Mouse (Mus musculus) liver, embryonic 16.5 days (tissue): ENCODE measurements around the gene Homez. TPM values are rescaled to one million over a fixed set of nuclear protein-coding genes. Genes with fewer than 3 reads are reported as not detected.

Experiments used
- ATAC-seq: fragments of 200-750 bp; cut with Nextera tagmentation; 2 replicates; pipeline ENCODE4 v1.8.0; 2017; ENCODE audit warnings: low read depth, mild to moderate bottlenecking, moderate number of reproducible peaks, moderate library complexity
- H3K27ac ChIP-seq: fragments of 300-500 bp; sonication (generic); 2 replicates; pipeline ENCODE4 v1.5.1; 2014; ENCODE audit warnings: mild to moderate bottlenecking, low read length
- H3K27me3 ChIP-seq: fragments of 300-500 bp; sonication (generic); 2 replicates; pipeline ENCODE4 v1.6.1; 2014; ENCODE audit warnings: low read depth, low read length, mixed read lengths; ENCODE audit not compliant: control insufficient read depth, insufficient read depth
- H3K36me3 ChIP-seq: fragments of 300-500 bp; sonication (generic); 2 replicates; pipeline ENCODE4 v1.6.1; 2014; ENCODE audit warnings: mild to moderate bottlenecking; ENCODE audit not compliant: control insufficient read depth, insufficient read depth
- H3K4me1 ChIP-seq: fragments of 300-500 bp; sonication (generic); 2 replicates; pipeline ENCODE4 v1.6.1; 2014; ENCODE audit warnings: low read depth, low read length, mixed read lengths; ENCODE audit not compliant: control insufficient read depth
- H3K4me2 ChIP-seq: fragments of 300-500 bp; sonication (generic); 2 replicates; pipeline ENCODE4 v1.6.1; 2014; ENCODE audit warnings: low read depth, low read length, mixed read lengths
- H3K4me3 ChIP-seq: fragments of 300-500 bp; sonication (generic); 2 replicates; pipeline ENCODE4 v1.5.1; 2014; ENCODE audit warnings: low read depth, mild to moderate bottlenecking, low read length
- H3K9ac ChIP-seq: fragments of 300-500 bp; sonication (generic); 2 replicates; pipeline ENCODE4 v1.6.1; 2014; ENCODE audit warnings: low read depth, low read length
- H3K9me3 ChIP-seq: fragments of 300-500 bp; sonication (generic); replicated peaks from 2 replicates; pipeline ENCODE4 v1.6.1; 2016; ENCODE audit warnings: low read length; ENCODE audit not compliant: control insufficient read depth
- WGBS: fragments of 180-500 bp; shearing (Covaris S2); extraction: QIAGEN DNeasy Blood & Tissue Kit; methylation state at CpG from one replicate; pipeline ENCODE4 v1.1.7; 2014; ENCODE audit not compliant: insufficient replicate concordance; 5-methylcytosine and 5-hydroxymethylcytosine counted together
- polyA plus RNA-seq: library from polyadenylated mRNA; unstranded; fragments of >200 nt; fragmentation: Nextera tagmentation; extraction: Ambion mirVana; gene quantifications from 2 replicates; pipeline ENCODE4 v1.2.1, GENCODE M21; 2015

Homez gene
- polyA plus RNA-seq, 1 experiment from 2014 or later, result 2.4 TPM

DNA sequence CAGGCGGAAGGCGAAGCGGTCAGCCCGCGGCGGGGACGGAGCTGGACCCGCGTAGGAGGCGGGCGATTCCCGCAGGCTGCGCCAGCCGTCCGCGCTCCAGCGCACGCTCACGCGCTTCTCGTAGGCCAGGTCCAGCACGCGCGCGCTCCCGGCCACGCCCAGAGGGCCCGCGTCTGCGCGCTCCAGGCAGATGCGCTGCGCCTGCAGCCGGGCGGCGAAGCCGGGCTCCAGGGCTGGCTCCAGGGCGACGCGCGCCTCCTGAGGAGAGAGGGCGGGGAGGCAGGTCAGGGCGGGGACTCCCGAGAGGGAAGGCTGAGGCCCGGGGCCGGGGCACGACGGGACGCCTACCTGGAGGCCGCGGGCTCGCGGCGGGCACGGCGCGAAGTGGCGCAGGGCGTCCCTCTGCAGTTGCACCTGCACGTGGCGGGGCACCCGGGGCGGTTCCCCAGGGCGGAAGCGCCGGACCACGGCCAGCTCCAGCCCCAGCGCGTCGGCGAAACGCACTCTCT is 5.8 kb upstream of the Homez start:
- peak overlapping the region; percentile 80 for H3K4me3 ChIP-seq
- H3K9ac ChIP-seq, result peak overlapping the region; percentile 76
- no peaks in the 10 kb centered on the region for H3K36me3 ChIP-seq
- ATAC-seq, result peak; percentile 95
- H3K4me1 ChIP-seq, result peaks cover 18% of the 10 kb centered on the region
- H3K27me3 ChIP-seq, result peaks cover 3% of the 10 kb centered on the region
- no peaks in the 10 kb centered on the region for H3K9me3 ChIP-seq
- WGBS, result under 1% methylated on average over 67 of the region's 72 CpGs
- H3K27ac ChIP-seq, result peak overlapping the region; percentile 62
- peak overlapping the region; percentile 99 for H3K4me2 ChIP-seq

- peak; percentile 1 for ATAC-seq
- peak overlapping the region; percentile 76 for H3K9ac ChIP-seq
- peaks cover 3% of the 10 kb centered on the region for H3K27me3 ChIP-seq
- H3K4me1 ChIP-seq, result peaks cover 18% of the 10 kb centered on the region
- 4% methylated on average over 36 of the region's 36 CpGs for WGBS
- H3K9me3 ChIP-seq, result no peaks in the 10 kb centered on the region
- H3K4me3 ChIP-seq, result peak overlapping the region; percentile 80
- H3K36me3 ChIP-seq, result no peaks in the 10 kb centered on the region
- peak overlapping the region; percentile 7; the same call in 1 of the 2 replicates for H3K27ac ChIP-seq
- peak overlapping the region; percentile 99 for H3K4me2 ChIP-seq
These were observed 5.2 kb upstream of the Homez start for GRCm38 (mm10) chr14:54875844-54876538.

GRCm38 (mm10) chr14:54874165-54874564 is 3.4 kb upstream of the Homez start:
- H3K4me3 ChIP-seq, result no peak overlapping the region
- H3K9me3 ChIP-seq, result no peaks in the 10 kb centered on the region
- H3K27me3 ChIP-seq, result peaks cover 3% of the 10 kb centered on the region
- H3K4me1 ChIP-seq, result peaks cover 18% of the 10 kb centered on the region
- no peak for ATAC-seq
- no peaks in the 10 kb centered on the region for H3K36me3 ChIP-seq
- no peak overlapping the region for H3K9ac ChIP-seq
- H3K4me2 ChIP-seq, result no peak overlapping the region
- no peak overlapping the region for H3K27ac ChIP-seq
- WGBS, result 74% methylated on average over 3 of the region's 3 CpGs

GRCm38 (mm10) chr14:54868026-54868425 is 2.7 kb downstream of the Homez start:
- no peaks in the 10 kb centered on the region for H3K9me3 ChIP-seq
- ATAC-seq, result no peak
- H3K4me3 ChIP-seq, result no peak overlapping the region
- H3K27ac ChIP-seq, result no peak overlapping the region
- no peaks in the 10 kb centered on the region for H3K27me3 ChIP-seq
- peaks cover 4% of the 10 kb centered on the region for H3K4me1 ChIP-seq
- H3K4me2 ChIP-seq, result no peak overlapping the region
- 60% methylated on average over 4 of the region's 4 CpGs for WGBS
- H3K36me3 ChIP-seq, result no peaks in the 10 kb centered on the region
- H3K9ac ChIP-seq, result no peak overlapping the region

DNA sequence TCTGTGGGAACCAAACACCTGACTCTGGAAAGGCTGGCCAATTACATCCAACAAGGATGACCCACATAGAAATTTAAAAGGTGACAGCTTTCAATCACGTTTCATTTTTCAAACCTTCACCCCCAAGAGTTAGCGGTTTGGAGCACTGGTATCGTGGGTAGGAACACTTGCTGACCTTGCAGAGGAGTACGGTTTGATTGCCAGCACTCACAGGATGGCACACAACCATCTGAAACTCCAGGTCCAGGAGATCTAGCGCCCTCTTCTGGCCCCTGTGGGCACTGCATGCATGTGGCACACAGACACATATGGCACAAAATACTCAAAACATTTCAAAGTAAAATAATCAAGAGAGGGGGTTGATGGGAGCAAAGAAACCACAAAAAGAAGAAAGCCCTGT is 3.8 kb downstream of the Homez start:
- 56% methylated on average over 5 of the region's 5 CpGs for WGBS
- Histone ChIP-seq H3K9ac (no peak overlapping the region), H3K9me3 (no peaks in the 10 kb centered on the region), H3K4me1 (peaks cover 4% of the 10 kb centered on the region), H3K4me2 (no peak overlapping the region), H3K4me3 (no peak overlapping the region), H3K27ac (no peak overlapping the region), H3K27me3 (no peaks in the 10 kb centered on the region), H3K36me3 (no peaks in the 10 kb centered on the region)
- ATAC-seq, result no peak

- Histone ChIP-seq H3K36me3 (no peaks in the 10 kb centered on the region), H3K4me3 (no peak overlapping the region), H3K9me3 (no peaks in the 10 kb centered on the region), H3K4me1 (peaks cover 4% of the 10 kb centered on the region), H3K27me3 (no peaks in the 10 kb centered on the region), H3K27ac (no peak overlapping the region), H3K9ac (no peak overlapping the region), H3K4me2 (no peak overlapping the region)
- WGBS, result 29% methylated on average over 3 of the region's 3 CpGs
- ATAC-seq, result no peak
These were observed 4.5 kb downstream of the Homez start for GRCm38 (mm10) chr14:54866268-54866667.

- H3K4me1 ChIP-seq, result peaks cover 4% of the 10 kb centered on the region
- no peak overlapping the region for H3K27ac ChIP-seq
- H3K36me3 ChIP-seq, result no peaks in the 10 kb centered on the region
- no peak for ATAC-seq
- 60% methylated on average over 5 of the region's 5 CpGs for WGBS
- H3K4me2 ChIP-seq, result no peak overlapping the region
- no peak overlapping the region for H3K4me3 ChIP-seq
- H3K27me3 ChIP-seq, result no peaks in the 10 kb centered on the region
- H3K9ac ChIP-seq, result no peak overlapping the region
- no peaks in the 10 kb centered on the region for H3K9me3 ChIP-seq
These were observed 5.1 kb downstream of the Homez start for GRCm38 (mm10) chr14:54865626-54866025.

DNA sequence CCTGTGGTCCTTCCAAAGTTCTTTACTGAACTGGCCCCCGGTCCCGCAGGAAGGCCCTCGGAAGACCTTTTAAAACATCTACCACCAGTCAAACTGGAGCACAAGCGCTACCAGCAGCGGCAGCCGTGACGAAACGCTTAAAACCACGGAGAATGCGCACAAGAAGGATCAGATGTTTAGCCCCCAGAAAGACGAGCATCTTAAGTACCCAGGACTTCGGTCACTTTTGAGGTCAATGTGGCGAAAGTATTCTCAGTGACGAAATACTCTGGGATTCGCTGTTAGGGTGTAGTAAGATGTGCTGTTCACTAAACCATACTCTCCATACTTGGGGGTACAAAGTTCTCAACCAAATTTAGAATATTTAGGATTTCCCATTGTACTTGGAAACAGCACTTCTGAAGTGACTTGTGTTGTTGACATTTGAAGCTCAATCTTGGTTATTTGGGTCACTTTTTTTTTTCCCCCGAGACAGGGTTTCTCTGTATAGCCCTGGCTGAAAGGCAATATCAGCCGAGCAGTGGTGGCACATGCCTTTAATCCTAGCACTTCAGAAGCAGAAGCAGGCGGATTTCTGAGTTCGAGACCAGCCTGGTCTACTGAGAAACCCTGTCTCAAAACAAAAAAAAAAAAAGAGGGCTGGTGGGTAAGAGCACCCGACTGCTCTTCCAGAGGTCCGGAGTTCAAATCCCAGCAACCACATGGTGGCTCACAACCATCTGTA is 6.3 kb downstream of the Homez start:
- ATAC-seq, result no peak
- WGBS, result 9% methylated on average over 21 of the region's 21 CpGs
- Histone ChIP-seq H3K27ac (peak overlapping the region; percentile 40), H3K27me3 (no peaks in the 10 kb centered on the region), H3K4me3 (peak overlapping the region; percentile 89), H3K9me3 (no peaks in the 10 kb centered on the region), H3K36me3 (no peaks in the 10 kb centered on the region), H3K4me1 (peaks cover 4% of the 10 kb centered on the region), H3K9ac (peak overlapping the region; percentile 79), H3K4me2 (peak overlapping the region; percentile 95)
